Mouse (Mus musculus) liver, embryonic 14.5 days (tissue): ENCODE measurements around the gene Negr1. TPM values are rescaled to one million over a fixed set of nuclear protein-coding genes. Genes with fewer than 3 reads are reported as not detected.

ENCODE experiments used
- ATAC-seq: fragments of 200-750 bp; cut with Nextera tagmentation; 2 replicates; pipeline ENCODE4 v1.8.0; 2017; ENCODE audit warnings: moderate number of reproducible peaks, mild to moderate bottlenecking, moderate library complexity; ENCODE audit not compliant: insufficient read depth
- DNase-seq, 3 experiments: peaks; one replicate each; pipeline ENCODE4 v3.0.0-alpha.2; 2012 to 2013; ENCODE audit warnings: low read depth in 3 of 3, low spot score in 3 of 3
- H3K27ac ChIP-seq: fragments of 300-500 bp; sonication (generic); 2 replicates; pipeline ENCODE4 v1.5.1; 2014; ENCODE audit warnings: moderate library complexity, mild to moderate bottlenecking, control low read depth, inconsistent platforms
- H3K27me3 ChIP-seq: fragments of 300-500 bp; sonication (generic); 2 replicates; pipeline ENCODE4 v1.6.1; 2014; ENCODE audit warnings: mild to moderate bottlenecking, low read length, moderate library complexity; ENCODE audit not compliant: control insufficient read depth, insufficient read depth
- H3K36me3 ChIP-seq: fragments of 300-500 bp; sonication (generic); replicated peaks from 2 replicates; pipeline ENCODE4 v1.6.1; 2014; ENCODE audit warnings: low read depth; ENCODE audit not compliant: control insufficient read depth, insufficient read depth
- H3K4me1 ChIP-seq, 2 experiments: fragments of 200-500 bp in 1 of 2; fragments of 300-500 bp in 1 of 2; sonication (generic) in 1 of 2; replicated peaks; 2 replicates each; pipeline ENCODE4 v1.6.1; 2012 to 2014; ENCODE audit warnings: antibody characterized with exemption in 1 of 2, inconsistent platforms in 1 of 2, low read length in 1 of 2; ENCODE audit not compliant: control insufficient read depth in 2 of 2, insufficient read depth in 2 of 2
- H3K4me2 ChIP-seq: fragments of 300-500 bp; sonication (generic); 2 replicates; pipeline ENCODE4 v1.6.1; 2014; ENCODE audit warnings: low read depth, mild to moderate bottlenecking, control low read depth, moderate library complexity
- H3K4me3 ChIP-seq, 2 experiments: fragments of 200-500 bp in 1 of 2; fragments of 300-500 bp in 1 of 2; sonication (generic) in 1 of 2; 2 replicates each; pipeline ENCODE4 v1.5.1; 2012 to 2014; ENCODE audit warnings: low read depth in 2 of 2, low read length in 2 of 2, mild to moderate bottlenecking in 2 of 2, control low read depth in 1 of 2, inconsistent platforms in 1 of 2, moderate library complexity in 1 of 2; ENCODE audit not compliant: insufficient read depth in 1 of 2
- H3K9ac ChIP-seq: fragments of 300-500 bp; sonication (generic); replicated peaks from 2 replicates; pipeline ENCODE4 v1.6.1; 2014; ENCODE audit warnings: mild to moderate bottlenecking, control low read depth, moderate library complexity
- H3K9me3 ChIP-seq: fragments of 300-500 bp; sonication (generic); 2 replicates; pipeline ENCODE4 v1.6.1; 2016; ENCODE audit warnings: low read length, mixed read lengths; ENCODE audit not compliant: control insufficient read depth
- CTCF ChIP-seq: IDR thresholded peaks from 2 replicates; pipeline ENCODE4 v1.5.1; 2016; ENCODE audit warnings: antibody characterized with exemption, low read depth, control low read depth
- EP300 ChIP-seq: IDR thresholded peaks from 2 replicates; pipeline ENCODE4 v1.6.1; 2016; ENCODE audit warnings: antibody characterized with exemption, low read depth
- WGBS: fragments of 180-500 bp; shearing (Covaris S2); extraction: QIAGEN DNeasy Blood & Tissue Kit; methylation state at CpG from one replicate; pipeline ENCODE4 v1.1.7; 2014; ENCODE audit not compliant: insufficient replicate concordance; 5-methylcytosine and 5-hydroxymethylcytosine counted together
- polyA plus RNA-seq, 2 experiments: library from polyadenylated mRNA; depleted of rRNA in 1 of 2; stranded (reverse) in 1 of 2; unstranded in 1 of 2; fragments of >200 nt; fragmentation: Nextera tagmentation in 1 of 2; extraction: Ambion mirVana in 1 of 2; gene quantifications; 2 replicates each; pipeline versions ENCODE4 v1.2.1 to v1.2.3; 2012 to 2014

The Negr1 gene
- polyA plus RNA-seq, 2 experiments = 0.03 TPM; not detected in 1

GRCm38 (mm10) chr3:156703241-156703640 is 141.6 kb downstream of the Negr1 start:
- H3K27ac ChIP-seq = no peak overlapping the region
- no peak overlapping the region for H3K4me3 ChIP-seq
- no peaks in the 10 kb centered on the region for H3K4me1 ChIP-seq
- TF ChIP-seq CTCF (no peak), EP300 (no peak)
- DNase-seq (no peak), ATAC-seq (no peak)
- H3K4me2 ChIP-seq = no peak overlapping the region
- no peaks in the 10 kb centered on the region for H3K36me3 ChIP-seq
- no peak overlapping the region for H3K9ac ChIP-seq
- H3K27me3 ChIP-seq = no peaks in the 10 kb centered on the region
- H3K9me3 ChIP-seq = no peaks in the 10 kb centered on the region
- 64% methylated on average over 1 of the region's 1 CpGs for WGBS

DNA sequence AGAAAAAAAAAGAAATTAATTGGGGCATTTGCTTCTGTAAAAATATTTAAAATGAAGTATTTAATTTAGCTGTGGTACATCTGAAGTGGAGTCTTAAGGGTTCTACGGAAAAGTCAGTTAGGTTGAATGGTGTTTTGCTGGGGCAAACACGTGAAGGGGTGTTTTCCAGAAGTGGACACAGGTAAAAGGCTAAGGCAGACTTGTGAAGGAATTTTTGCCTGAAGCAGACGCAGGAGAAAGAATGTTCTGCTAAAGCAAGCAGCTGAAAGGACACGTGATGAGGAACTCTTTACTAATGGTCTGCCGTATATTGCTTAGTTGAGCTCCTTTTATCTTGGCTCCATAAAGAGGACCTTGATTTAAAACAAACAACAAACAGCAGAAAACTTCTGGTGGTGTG is 148.6 kb downstream of the Negr1 start:
- DNase-seq = no peak
- H3K9ac ChIP-seq = no peak overlapping the region
- no peak overlapping the region for H3K27ac ChIP-seq
- H3K9me3 ChIP-seq = no peaks in the 10 kb centered on the region
- no peaks in the 10 kb centered on the region for H3K4me1 ChIP-seq
- ATAC-seq = no peak
- no peak overlapping the region for H3K4me3 ChIP-seq
- no peak overlapping the region for H3K4me2 ChIP-seq
- no peaks in the 10 kb centered on the region for H3K27me3 ChIP-seq
- no peak for TF ChIP-seq EP300
- TF ChIP-seq CTCF = no peak
- H3K36me3 ChIP-seq = no peaks in the 10 kb centered on the region
- 56% methylated on average over 5 of the region's 5 CpGs for WGBS

- DNase-seq (no peak), ATAC-seq (no peak)
- H3K4me1 ChIP-seq = no peaks in the 10 kb centered on the region
- H3K27me3 ChIP-seq = no peaks in the 10 kb centered on the region
- no peak overlapping the region for H3K27ac ChIP-seq
- H3K36me3 ChIP-seq = no peaks in the 10 kb centered on the region
- TF ChIP-seq EP300 (no peak), CTCF (no peak)
- WGBS = 55% methylated on average over 4 of the region's 4 CpGs
- no peak overlapping the region for H3K4me3 ChIP-seq
- H3K4me2 ChIP-seq = no peak overlapping the region
- no peaks in the 10 kb centered on the region for H3K9me3 ChIP-seq
- H3K9ac ChIP-seq = no peak overlapping the region
Observed at GRCm38 (mm10) chr3:156710693-156711092, 149.1 kb downstream of the Negr1 start.

DNA sequence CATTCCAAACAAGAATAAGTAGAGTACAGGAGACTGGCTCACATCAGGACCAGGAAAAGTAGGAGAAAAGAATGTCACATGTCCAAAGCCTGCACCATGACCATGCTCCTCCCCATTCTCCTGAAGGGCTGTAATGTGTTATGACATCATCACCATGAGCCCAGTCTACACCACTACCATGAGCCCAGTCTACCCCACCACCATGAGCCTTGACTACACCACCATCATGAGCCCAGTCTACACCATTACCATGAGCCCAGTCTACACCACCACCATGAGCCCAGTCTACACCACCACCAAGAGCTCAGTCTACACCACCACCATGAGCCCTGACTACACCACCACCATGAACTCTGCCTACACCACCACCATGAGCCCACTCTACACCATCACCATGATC is 174.7 kb downstream of the Negr1 start:
- no peaks in the 10 kb centered on the region for H3K4me1 ChIP-seq
- H3K27ac ChIP-seq = no peak overlapping the region
- no peak overlapping the region for H3K4me3 ChIP-seq
- H3K9me3 ChIP-seq = no peaks in the 10 kb centered on the region
- no peaks in the 10 kb centered on the region for H3K36me3 ChIP-seq
- TF ChIP-seq EP300 = no peak
- TF ChIP-seq CTCF = no peak
- H3K9ac ChIP-seq = no peak overlapping the region
- DNase-seq (no peak), ATAC-seq (no peak)
- no peak overlapping the region for H3K4me2 ChIP-seq
- H3K27me3 ChIP-seq = no peaks in the 10 kb centered on the region

GRCm38 (mm10) chr3:156739529-156739928 is 177.9 kb downstream of the Negr1 start:
- Histone ChIP-seq H3K27me3 (no peaks in the 10 kb centered on the region), H3K9me3 (no peaks in the 10 kb centered on the region), H3K27ac (no peak overlapping the region), H3K4me3 (no peak overlapping the region), H3K36me3 (no peaks in the 10 kb centered on the region), H3K4me2 (no peak overlapping the region), H3K9ac (no peak overlapping the region), H3K4me1 (no peaks in the 10 kb centered on the region)
- ATAC-seq (no peak), DNase-seq (no peak)
- TF ChIP-seq EP300 = no peak
- WGBS = 54% methylated on average over 3 of the region's 3 CpGs

GRCm38 (mm10) chr3:156743266-156743665 is 181.7 kb downstream of the Negr1 start:
- no peak for ATAC-seq
- H3K27me3 ChIP-seq = no peaks in the 10 kb centered on the region
- TF ChIP-seq CTCF (no peak), EP300 (no peak)
- no peak overlapping the region for H3K4me3 ChIP-seq
- H3K9ac ChIP-seq = no peak overlapping the region
- no peaks in the 10 kb centered on the region for H3K4me1 ChIP-seq
- H3K9me3 ChIP-seq = no peaks in the 10 kb centered on the region
- no peak for DNase-seq
- no peak overlapping the region for H3K27ac ChIP-seq
- H3K36me3 ChIP-seq = no peaks in the 10 kb centered on the region
- WGBS = 81% methylated on average over 1 of the region's 1 CpGs
- H3K4me2 ChIP-seq = no peak overlapping the region
